Mouse (Mus musculus): Measurements from ENCODE around the gene Slc15a2. TPM values are rescaled to one million over a fixed set of nuclear protein-coding genes. Genes with fewer than 3 reads are reported as not detected.

Slc15a2 gene
- polyA plus RNA-seq (2015; fragmentation: Nextera tagmentation; extraction: Ambion mirVana), result 7.3 and 12.9 TPM in 2 replicates

GRCm38 (mm10) chr16:36784594-36785313, at the start of gene Slc15a2:
Gene Slc15a2 (minus strand): TSS chr16:36784962.
- 34% methylated on average over 10 of the region's 10 CpGs for WGBS
- Histone ChIP-seq H3K4me3 (ENCODE audit: low read depth, low read length) (peak within 1 kb of the TSS; percentile 1; the same call in 1 of the 2 replicates), H3K4me1 (replicated peaks; ENCODE audit: control insufficient read depth, insufficient read depth, low read length) (no peaks in the 10 kb centered on the region), H3K27ac (ENCODE audit: low read depth, low read length) (no peak within 1 kb of the TSS), H3K9ac (ENCODE audit: low read depth, low read length) (no peak within 1 kb of the TSS), H3K9me3 (ENCODE audit: control insufficient read depth) (no peaks in the 10 kb centered on the region), H3K4me2 (replicated peaks; ENCODE audit: low read depth) (peak within 1 kb of the TSS; percentile 50), H3K36me3 (ENCODE audit: control insufficient read depth, insufficient read depth) (no peaks in the 10 kb centered on the region), H3K27me3 (replicated peaks; ENCODE audit: control insufficient read depth, insufficient read depth, low read length) (no peaks in the 10 kb centered on the region)
- no peak for TF ChIP-seq CTCF (IDR thresholded peaks at IDR 0.05; ENCODE audit: low read depth)
- ATAC-seq, result no peak

DNA sequence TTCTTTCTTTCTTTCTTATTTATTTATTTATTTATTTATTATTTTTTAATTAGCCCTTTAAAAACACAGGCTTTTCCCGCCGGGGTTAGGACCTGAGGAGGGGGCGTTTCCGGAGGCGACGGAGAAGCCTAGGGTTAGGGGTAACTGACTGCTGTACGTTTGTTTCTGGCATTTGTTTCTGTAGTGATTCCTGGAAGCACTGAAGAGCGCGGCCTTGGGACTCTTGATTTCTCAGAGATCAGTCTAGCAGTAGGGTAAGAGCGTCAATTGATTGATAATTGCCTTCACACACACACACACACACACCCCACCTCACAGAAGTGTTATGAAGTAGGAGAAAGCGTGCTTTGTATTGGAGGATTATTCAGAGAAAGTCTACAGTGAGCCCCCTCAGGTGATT, 44.1 kb upstream of the Slc15a2 start:
- Histone ChIP-seq H3K27me3 (replicated peaks; ENCODE audit: control insufficient read depth, insufficient read depth, low read length) (no peaks in the 10 kb centered on the region), H3K4me1 (replicated peaks; ENCODE audit: control insufficient read depth, insufficient read depth, low read length) (peaks cover 3% of the 10 kb centered on the region; the same call in 1 of the 2 replicates), H3K27ac (ENCODE audit: low read depth, low read length) (no peak overlapping the region), H3K36me3 (ENCODE audit: control insufficient read depth, insufficient read depth) (no peaks in the 10 kb centered on the region), H3K9ac (ENCODE audit: low read depth, low read length) (peak overlapping the region; percentile 83), H3K4me2 (replicated peaks; ENCODE audit: low read depth) (peak overlapping the region; percentile 92), H3K4me3 (ENCODE audit: low read depth, low read length) (peak overlapping the region; percentile 94), H3K9me3 (ENCODE audit: control insufficient read depth) (no peaks in the 10 kb centered on the region)
- 9% methylated on average over 11 of the region's 11 CpGs for WGBS
- ATAC-seq, result no peak
- TF ChIP-seq CTCF (IDR thresholded peaks at IDR 0.05; ENCODE audit: low read depth), result no peak

- WGBS, result under 1% methylated on average over 63 of the region's 64 CpGs
- Histone ChIP-seq H3K4me3 (ENCODE audit: low read depth, low read length) (peak within 1 kb of the TSS; percentile 94), H3K27ac (ENCODE audit: low read depth, low read length) (peak within 1 kb of the TSS; percentile 22; the same call in 1 of the 2 replicates), H3K27me3 (replicated peaks; ENCODE audit: control insufficient read depth, insufficient read depth, low read length) (no peaks in the 10 kb centered on the region), H3K4me1 (replicated peaks; ENCODE audit: control insufficient read depth, insufficient read depth, low read length) (peaks cover 3% of the 10 kb centered on the region; the same call in 1 of the 2 replicates), H3K9ac (ENCODE audit: low read depth, low read length) (peak within 1 kb of the TSS; percentile 83), H3K9me3 (ENCODE audit: control insufficient read depth) (no peaks in the 10 kb centered on the region), H3K4me2 (replicated peaks; ENCODE audit: low read depth) (peak within 1 kb of the TSS; percentile 92), H3K36me3 (ENCODE audit: control insufficient read depth, insufficient read depth) (no peaks in the 10 kb centered on the region)
- peak; percentile 97 for ATAC-seq
- TF ChIP-seq CTCF (IDR thresholded peaks at IDR 0.05; ENCODE audit: low read depth), result 0 out of 2 replicates have a peak, but pooled peaks have one; percentile 19
Observed at GRCm38 (mm10) chr16:36828054-36828786, 43.5 kb upstream of the Slc15a2 start, which contains the start of gene Iqcb1. Gene Iqcb1 (plus strand): TSS chr16:36828385.

GRCm38 (mm10) chr16:36827611-36828053, 42.9 kb upstream of the Slc15a2 start:
- H3K9ac ChIP-seq (ENCODE audit: low read depth, low read length), result peak overlapping the region; percentile 83
- no peaks in the 10 kb centered on the region for H3K9me3 ChIP-seq (ENCODE audit: control insufficient read depth)
- H3K27ac ChIP-seq (ENCODE audit: low read depth, low read length), result no peak overlapping the region
- no peak for TF ChIP-seq CTCF (IDR thresholded peaks at IDR 0.05; ENCODE audit: low read depth)
- no peaks in the 10 kb centered on the region for H3K27me3 ChIP-seq (replicated peaks; ENCODE audit: control insufficient read depth, insufficient read depth, low read length)
- peaks cover 3% of the 10 kb centered on the region; the same call in 1 of the 2 replicates for H3K4me1 ChIP-seq (replicated peaks; ENCODE audit: control insufficient read depth, insufficient read depth, low read length)
- WGBS, result 10% methylated on average over 11 of the region's 11 CpGs
- no peaks in the 10 kb centered on the region for H3K36me3 ChIP-seq (ENCODE audit: control insufficient read depth, insufficient read depth)
- H3K4me3 ChIP-seq (ENCODE audit: low read depth, low read length), result peak overlapping the region; percentile 94
- peak overlapping the region; percentile 92 for H3K4me2 ChIP-seq (replicated peaks; ENCODE audit: low read depth)
- ATAC-seq, result peak; percentile 48

GRCm38 (mm10) chr16:36821474-36821873, 36.7 kb upstream of the Slc15a2 start:
- no peak overlapping the region for H3K4me2 ChIP-seq (replicated peaks; ENCODE audit: low read depth)
- H3K4me1 ChIP-seq (replicated peaks; ENCODE audit: control insufficient read depth, insufficient read depth, low read length), result no peaks in the 10 kb centered on the region
- ATAC-seq, result peak; percentile 88
- no peak overlapping the region for H3K27ac ChIP-seq (ENCODE audit: low read depth, low read length)
- no peak overlapping the region for H3K9ac ChIP-seq (ENCODE audit: low read depth, low read length)
- no peaks in the 10 kb centered on the region for H3K27me3 ChIP-seq (replicated peaks; ENCODE audit: control insufficient read depth, insufficient read depth, low read length)
- no peak for TF ChIP-seq CTCF (IDR thresholded peaks at IDR 0.05; ENCODE audit: low read depth)
- no peaks in the 10 kb centered on the region for H3K36me3 ChIP-seq (ENCODE audit: control insufficient read depth, insufficient read depth)
- no peaks in the 10 kb centered on the region for H3K9me3 ChIP-seq (ENCODE audit: control insufficient read depth)
- 4% methylated on average over 3 of the region's 3 CpGs for WGBS
- no peak overlapping the region for H3K4me3 ChIP-seq (ENCODE audit: low read depth, low read length)

DNA sequence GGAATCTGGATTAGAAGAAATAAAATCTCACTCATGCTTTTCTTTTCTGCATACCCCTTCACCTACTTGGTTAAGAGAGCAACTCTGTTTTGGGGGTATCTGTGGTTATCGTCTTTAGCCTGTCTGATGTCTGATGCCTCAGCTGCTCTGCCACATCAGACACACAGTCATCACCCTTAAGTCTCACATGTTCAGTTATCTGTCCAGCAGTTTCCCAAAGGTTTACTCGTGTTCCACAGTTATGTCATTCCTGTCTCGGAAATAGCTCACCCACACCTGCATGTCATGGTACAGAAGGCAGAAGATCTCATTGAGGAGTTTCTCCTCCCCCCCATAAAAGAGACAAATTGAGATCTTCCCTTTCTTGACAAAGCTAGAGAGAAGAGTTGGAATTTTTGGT, 36.0 kb upstream of the Slc15a2 start:
- WGBS, result 58% methylated on average over 3 of the region's 3 CpGs
- no peaks in the 10 kb centered on the region for H3K4me1 ChIP-seq (replicated peaks; ENCODE audit: control insufficient read depth, insufficient read depth, low read length)
- H3K27ac ChIP-seq (ENCODE audit: low read depth, low read length), result no peak overlapping the region
- ATAC-seq, result no peak
- TF ChIP-seq CTCF (IDR thresholded peaks at IDR 0.05; ENCODE audit: low read depth), result no peak
- no peak overlapping the region for H3K4me3 ChIP-seq (ENCODE audit: low read depth, low read length)
- no peaks in the 10 kb centered on the region for H3K36me3 ChIP-seq (ENCODE audit: control insufficient read depth, insufficient read depth)
- H3K27me3 ChIP-seq (replicated peaks; ENCODE audit: control insufficient read depth, insufficient read depth, low read length), result no peaks in the 10 kb centered on the region
- no peaks in the 10 kb centered on the region for H3K9me3 ChIP-seq (ENCODE audit: control insufficient read depth)
- no peak overlapping the region for H3K4me2 ChIP-seq (replicated peaks; ENCODE audit: low read depth)
- no peak overlapping the region for H3K9ac ChIP-seq (ENCODE audit: low read depth, low read length)
